Mouse (Mus musculus) embryonic stem cell, embryonic (primary cell): ENCODE results near the gene Aco1.
"Not testable (repeated sequence)": the region's sequence is repeated elsewhere in the genome, so short reads cannot be mapped to it uniquely, and the experiment has no call there.

ENCODE experiments used
- CTCF ChIA-PET, 4 experiments: fragments of 300-600 bp in 2 of 4; fragments of 350-600 bp in 2 of 4; sonication (Branson Sonifier 250); formaldehyde crosslinking; loops; one replicate each; lab custom pipeline; 2022; ENCODE audit warnings: inconsistent platforms in 2 of 4; lab: Charles Lee
- POLR2A ChIA-PET, 4 experiments: fragments of 300-600 bp in 2 of 4; fragments of 350-600 bp in 2 of 4; sonication (Branson Sonifier 250); formaldehyde crosslinking; loops; one replicate each; lab custom pipeline; 2022; ENCODE audit warnings: antibody characterized with exemption in 4 of 4, inconsistent platforms in 1 of 4; lab: Charles Lee

Aco1 gene

DNA sequence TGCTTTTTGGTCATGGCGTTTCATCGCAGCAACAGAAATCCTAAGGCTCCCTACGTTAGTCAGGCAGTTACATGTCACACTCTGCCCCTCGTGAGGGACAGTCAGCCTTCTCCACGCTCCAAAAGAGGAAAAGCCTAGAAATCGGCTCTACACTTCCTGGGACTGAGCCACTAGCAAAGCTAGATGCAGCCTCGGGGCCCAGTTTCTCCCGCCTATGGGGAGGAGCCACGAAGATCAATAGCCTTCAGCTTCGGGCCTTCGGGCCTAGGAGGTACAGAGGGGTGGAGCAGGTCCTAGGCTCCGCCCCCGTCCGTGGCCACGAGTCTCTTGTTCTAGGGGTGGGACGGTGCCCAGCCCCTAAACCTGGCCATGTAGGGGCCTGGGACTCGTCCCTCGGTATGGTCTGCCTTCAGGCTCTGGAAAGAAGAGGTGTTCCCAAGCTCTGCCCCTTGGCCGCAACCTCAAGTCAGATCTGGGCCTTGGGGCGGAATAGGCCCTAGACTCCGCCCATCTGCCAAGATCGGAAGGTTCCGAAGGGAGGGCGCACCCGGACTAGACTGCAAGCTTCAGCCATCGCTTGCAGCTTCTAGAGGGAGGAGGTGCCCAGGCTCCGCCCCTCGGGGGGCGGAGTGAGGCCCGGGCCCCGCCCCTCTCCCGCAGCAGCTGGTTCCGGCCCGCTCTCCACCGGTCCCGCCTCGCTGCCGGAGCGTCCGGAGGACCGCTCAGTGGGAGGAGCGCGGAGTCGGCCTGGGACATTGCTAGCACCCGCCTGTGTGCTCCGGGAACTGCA, at the start of gene Aco1:
Gene Aco1, plus strand, starts transcription at position 339 of the 790 bp plus-strand sequence.
- ChIA-PET CTCF (interaction anchor here (0.5 to 2.3 kb wide), 14 partner anchors 8 to 539 kb away, joined by 3 to 13 read pairs (median 5); partner anchors contain the start of genes Ndufb6 (in 1 of the 4), Smim27 (in 1 of the 4) and Topors (in 1 of the 4)), POLR2A (interaction anchor here (0.6 to 4.0 kb wide), 108 partner anchors 8 to 1173 kb away, joined by 3 to 129 read pairs (median 4); partner anchors contain the start of genes Smim27 (in 3 of the 4), Topors (in 3 of the 4), Aptx (in 2 of the 4) and Dnaja1 (in 2 of the 4))

DNA sequence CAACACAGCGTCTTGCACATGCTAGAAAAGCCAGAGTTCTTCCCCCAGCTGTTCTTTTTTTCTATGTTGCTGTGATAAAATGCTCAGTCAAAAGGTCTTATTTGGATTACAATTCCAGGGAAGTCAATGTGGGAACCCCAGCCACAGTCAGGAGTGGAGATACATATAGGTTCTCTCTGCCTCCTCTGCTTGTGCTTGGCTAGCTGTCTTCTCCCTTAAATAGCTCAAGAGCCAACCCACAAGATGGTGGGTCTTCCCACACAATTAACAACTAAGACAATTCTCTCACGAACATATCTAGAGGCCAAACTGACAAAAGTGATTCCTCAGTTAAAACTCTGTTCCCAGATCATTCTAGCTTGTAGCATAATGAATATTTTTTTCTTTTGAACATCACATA, 47.9 kb upstream of the Aco1 start:
- ChIA-PET CTCF (no interaction called here), POLR2A (no interaction called here)

DNA sequence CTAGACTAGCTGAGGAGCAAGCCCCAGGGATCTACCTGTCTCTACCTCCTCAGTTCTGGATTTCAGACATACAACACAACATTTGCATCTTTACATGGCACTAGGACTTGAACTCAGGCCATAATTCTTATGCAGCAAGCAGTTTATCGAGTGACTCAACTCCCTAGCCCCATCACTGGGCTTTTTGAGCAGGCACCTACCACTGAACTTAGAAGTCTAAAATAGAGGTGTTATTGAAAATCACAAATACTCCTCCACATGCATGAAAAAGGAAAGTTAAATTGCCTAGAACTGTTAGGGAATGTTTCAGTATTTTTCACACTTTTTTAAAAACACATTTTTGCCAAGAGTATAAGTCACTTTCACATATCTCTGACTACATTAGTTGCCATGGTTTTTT, 39.9 kb upstream of the Aco1 start:
- ChIA-PET CTCF (no interaction called here), POLR2A (interaction anchor here in 1 of 4 experiments (0.6 kb wide), 1 partner anchor 168 kb away, joined by 3 read pairs; no protein-coding TSS in a partner anchor)

DNA sequence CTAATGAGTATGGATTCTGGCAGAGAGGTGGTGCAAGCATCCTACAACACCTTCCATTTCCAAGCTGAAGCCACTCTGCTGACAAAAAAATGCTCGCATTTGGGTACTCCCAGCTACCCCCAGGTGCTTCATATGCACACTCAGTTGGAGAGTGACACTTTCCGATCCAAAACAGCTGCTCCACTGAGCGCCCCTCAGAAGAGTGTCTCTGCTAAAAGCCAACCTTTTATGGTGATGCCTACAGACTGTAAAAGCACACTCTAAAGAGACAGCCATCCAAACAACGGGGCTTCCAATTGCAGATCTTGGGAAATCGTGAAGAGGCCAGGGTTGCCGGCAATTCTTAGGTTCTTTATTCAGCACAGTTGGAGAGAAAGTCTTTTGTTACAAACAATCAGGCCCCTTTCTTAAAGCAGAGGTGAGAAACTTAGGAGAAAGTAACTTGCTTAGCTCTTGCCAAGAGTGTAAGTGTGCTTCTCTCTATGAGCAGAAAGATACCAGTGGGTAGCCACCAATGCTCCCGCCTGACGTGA, 36.8 kb upstream of the Aco1 start:
- ChIA-PET POLR2A (interaction anchor here in 1 of 4 experiments (0.8 kb wide), 1 partner anchor 10 kb away, joined by 3 read pairs; no protein-coding TSS in a partner anchor), CTCF (no interaction called here)

DNA sequence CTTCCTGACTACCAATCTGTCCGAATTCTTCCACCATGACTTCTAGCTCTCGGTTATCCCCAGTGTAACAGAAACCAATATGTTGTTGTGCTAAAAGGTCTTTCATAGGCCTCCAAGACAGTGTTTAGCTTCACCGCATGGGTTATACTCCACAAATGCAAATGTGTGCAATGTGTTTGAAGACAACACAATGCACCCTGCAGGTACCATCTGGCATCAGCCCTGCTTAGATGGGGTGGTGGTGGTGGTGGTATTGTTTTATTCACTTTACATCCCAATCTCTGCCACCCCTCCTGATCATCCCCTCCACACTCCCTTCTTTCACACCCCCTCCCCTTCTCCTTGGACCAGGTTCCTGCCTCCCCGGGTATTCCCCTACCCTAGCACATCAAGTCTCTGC, 34.9 kb upstream of the Aco1 start:
- ChIA-PET CTCF (no interaction called here), POLR2A (no interaction called here)

DNA sequence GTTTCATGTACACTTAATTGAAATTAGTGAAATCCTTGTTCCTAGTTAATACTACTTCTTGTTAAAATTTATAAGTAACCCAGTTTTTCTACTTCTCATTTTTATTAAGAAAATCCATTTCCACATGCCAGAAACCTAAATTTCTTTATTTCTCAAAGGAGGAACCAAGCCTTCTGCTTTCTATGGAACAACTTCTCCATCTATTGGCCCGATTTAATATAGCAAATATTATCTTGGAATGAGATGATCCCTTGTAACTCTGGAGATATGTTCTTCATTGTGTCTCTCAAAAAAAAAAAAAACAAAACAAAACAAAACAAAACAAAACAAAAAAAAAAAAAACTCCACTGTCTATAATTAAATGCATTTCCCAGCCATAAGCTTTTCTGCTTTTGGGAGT, 29.7 kb upstream of the Aco1 start:
- POLR2A ChIA-PET, result no interaction called here
- CTCF ChIA-PET, result interaction anchor here in 1 of 4 experiments (0.6 kb wide), 1 partner anchor 695 kb away, joined by 4 read pairs; no protein-coding TSS in a partner anchor

DNA sequence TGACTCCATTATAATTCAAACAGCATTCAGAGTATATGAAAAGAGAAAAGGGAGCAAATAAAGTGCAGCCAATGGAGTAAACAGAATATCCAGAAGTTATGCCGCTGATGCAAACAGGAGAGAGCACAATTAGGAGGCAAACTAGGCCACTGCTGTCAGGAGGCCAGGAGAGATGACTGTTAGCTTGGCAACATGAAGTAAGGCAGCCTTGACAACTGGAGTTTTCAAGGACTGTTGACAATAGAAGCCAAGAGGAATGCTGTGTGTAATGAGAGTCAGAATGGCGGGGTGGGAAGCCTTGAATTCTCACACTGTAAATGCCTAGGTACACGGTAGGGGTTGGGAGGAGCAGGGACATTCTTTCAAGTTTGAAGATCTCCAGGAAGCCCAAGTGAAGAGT, 21.7 kb upstream of the Aco1 start:
- POLR2A ChIA-PET, result interaction anchor here in 2 of 4 experiments (0.8 to 1.6 kb wide), 2 partner anchors 21 to 22 kb away, joined by 3 to 5 read pairs; partner anchors contain the start of gene Aco1 (in 2 of the 2)
- CTCF ChIA-PET, result interaction anchor here in 1 of 4 experiments (0.7 kb wide), 1 partner anchor 13 kb away, joined by 3 read pairs; no protein-coding TSS in a partner anchor

DNA sequence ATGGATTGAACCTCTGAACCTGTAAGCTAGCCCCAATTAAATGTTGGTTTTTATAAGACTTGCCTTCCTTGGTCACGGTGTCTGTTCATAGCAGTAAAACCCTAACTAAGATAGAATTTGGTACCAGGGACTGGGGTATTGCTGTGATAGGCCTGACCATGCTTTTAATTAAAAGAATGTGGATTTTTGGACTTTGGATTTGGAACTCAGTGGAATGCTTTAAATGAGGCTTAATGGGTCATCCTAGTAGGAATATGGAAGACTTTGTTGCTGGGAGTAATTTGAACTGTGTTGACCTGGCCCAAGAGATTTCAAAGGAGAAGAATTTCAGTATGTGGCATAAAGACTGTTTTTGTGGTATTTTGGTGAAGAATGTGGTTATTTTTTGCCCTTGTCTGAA, 20.6 kb upstream of the Aco1 start:
- POLR2A ChIA-PET, result not testable (repeated sequence)

DNA sequence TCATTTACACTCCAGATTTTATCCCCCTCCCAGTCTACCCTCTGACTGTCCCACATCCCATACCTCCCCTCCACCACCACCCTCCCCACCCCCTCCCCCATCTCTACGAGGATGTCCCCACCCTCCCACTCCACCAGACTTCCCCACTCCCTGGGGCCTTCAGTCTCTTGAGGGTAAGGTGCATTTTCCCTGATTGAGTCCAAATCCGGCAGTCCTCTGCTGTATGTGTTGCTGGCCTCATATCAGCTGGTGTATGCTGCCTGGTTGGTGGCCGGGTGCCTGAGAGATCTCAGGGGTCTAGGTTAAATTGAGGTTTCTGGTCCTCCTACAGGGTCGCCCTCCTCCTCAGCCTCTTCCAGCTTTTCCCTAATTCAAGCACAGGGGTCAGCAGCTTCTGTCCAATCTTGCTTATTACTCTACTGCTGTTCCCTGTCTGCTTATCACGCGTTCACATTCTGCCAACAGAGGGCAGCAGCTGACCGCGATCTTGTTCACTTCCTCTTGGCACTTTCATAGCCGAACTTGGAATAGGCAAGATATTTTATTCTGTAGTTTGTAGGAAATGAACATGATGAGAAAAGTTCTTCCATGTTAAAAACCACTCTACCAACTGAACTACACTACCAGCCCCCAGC, 8.3 kb upstream of the Aco1 start:
- CTCF ChIA-PET, result interaction anchor here in 3 of 4 experiments (0.6 to 2.8 kb wide), 13 partner anchors 8 to 552 kb away, joined by 3 to 13 read pairs (median 5); partner anchors contain the start of gene Aco1 (in 2 of the 3)

More for the DNA sequence above, 20.6 kb upstream of the Aco1 start:
- CTCF ChIA-PET, result not testable (repeated sequence)

DNA sequence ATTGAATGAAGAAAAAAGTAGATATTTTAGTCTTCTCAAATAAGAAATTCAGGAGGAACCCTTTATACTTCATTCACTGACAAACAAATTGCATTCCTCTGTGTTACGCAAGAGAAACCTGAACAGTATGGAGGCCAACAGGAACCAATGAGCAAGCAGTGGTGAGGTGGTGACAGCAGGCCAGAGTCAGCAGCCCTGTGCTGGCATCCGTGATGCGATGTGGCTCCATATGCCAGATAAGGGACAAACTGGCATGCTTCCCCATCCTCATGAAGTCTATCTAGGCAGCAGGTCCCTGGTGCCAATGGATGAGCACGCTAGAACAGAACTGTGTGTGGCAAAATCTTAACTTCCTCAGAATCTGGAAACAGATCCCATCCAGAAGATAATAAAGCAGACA, 6.4 kb upstream of the Aco1 start:
- ChIA-PET POLR2A (no interaction called here), CTCF (interaction anchor here in 2 of 4 experiments (0.6 to 0.7 kb wide), 2 partner anchors 18 to 58 kb away, joined by 3 read pairs; no protein-coding TSS in a partner anchor)

More for the DNA sequence above, 8.3 kb upstream of the Aco1 start:
- POLR2A ChIA-PET, result interaction anchor here in 3 of 4 experiments (0.6 to 1.3 kb wide), 5 partner anchors 8 to 128 kb away, joined by 3 to 7 read pairs (median 4); partner anchors contain the start of gene Aco1 (in 2 of the 3)

DNA sequence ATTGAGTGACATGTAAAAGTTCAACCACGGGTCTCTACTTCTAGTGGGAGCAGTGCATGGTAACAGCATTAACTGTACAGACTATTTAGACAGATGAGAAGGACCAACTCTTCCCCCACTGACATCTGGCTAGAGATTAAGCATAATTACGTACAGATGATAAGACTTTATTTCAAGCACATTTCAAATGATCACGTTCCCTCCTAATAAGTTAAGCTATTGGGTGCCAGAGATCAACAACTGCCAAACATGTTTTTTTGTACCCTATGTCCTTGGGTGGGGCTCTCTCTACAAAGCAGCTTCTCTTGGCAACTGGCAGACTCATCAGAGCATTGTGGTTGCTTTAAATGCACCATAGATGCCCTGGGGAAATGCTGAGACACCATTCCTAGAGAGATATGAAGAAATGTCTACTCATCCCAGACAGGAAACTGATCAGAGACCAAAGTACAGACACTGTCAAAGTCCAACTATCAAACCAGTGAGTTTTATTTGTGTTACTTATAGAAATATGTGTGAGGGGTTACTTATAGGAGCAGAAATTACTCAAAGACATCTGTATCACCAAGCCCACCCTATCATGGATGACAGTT, 3.1 kb upstream of the Aco1 start:
- CTCF ChIA-PET, result interaction anchor here in 1 of 4 experiments (0.6 kb wide), 1 partner anchor 1364 kb away, joined by 3 read pairs; no protein-coding TSS in a partner anchor
- POLR2A ChIA-PET, result interaction anchor here in 2 of 4 experiments (0.9 to 4.0 kb wide), 3 partner anchors 15 to 130 kb away, joined by 3 to 48 read pairs (median 4); partner anchors contain the start of genes Smim27 (in 2 of the 2) and Topors (in 2 of the 2)

DNA sequence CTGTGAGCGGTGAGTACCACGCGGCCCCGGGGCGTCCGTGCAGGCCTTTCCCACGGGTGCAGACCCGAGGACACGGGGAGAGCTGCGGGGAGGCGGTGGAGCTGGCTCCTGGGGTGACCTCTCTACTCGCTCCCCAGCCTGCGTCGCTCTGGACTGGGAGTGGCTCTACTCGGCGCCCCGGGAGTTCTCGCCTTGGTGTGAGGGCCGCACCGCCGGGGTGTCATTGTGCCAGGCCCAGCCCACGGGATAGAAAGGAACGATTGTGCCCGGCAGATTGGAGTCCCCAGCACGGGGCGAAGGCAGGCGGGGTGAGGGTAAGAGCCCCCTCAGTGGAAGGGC, 621 bp downstream of the Aco1 start:
- ChIA-PET POLR2A (interaction anchor here in 3 of 4 experiments (0.5 to 4.0 kb wide), 73 partner anchors 7 to 1172 kb away, joined by 3 to 129 read pairs (median 5); partner anchors contain the start of genes Smim27 (in 3 of the 3), Topors (in 3 of the 3), Aptx (in 2 of the 3) and Ndufb6 (in 2 of the 3)), CTCF (interaction anchor here (0.6 to 1.6 kb wide), 9 partner anchors 9 to 537 kb away, joined by 3 to 11 read pairs (median 5); partner anchors contain the start of genes Ndufb6 (in 1 of the 4), Smim27 (in 1 of the 4) and Topors (in 1 of the 4))

DNA sequence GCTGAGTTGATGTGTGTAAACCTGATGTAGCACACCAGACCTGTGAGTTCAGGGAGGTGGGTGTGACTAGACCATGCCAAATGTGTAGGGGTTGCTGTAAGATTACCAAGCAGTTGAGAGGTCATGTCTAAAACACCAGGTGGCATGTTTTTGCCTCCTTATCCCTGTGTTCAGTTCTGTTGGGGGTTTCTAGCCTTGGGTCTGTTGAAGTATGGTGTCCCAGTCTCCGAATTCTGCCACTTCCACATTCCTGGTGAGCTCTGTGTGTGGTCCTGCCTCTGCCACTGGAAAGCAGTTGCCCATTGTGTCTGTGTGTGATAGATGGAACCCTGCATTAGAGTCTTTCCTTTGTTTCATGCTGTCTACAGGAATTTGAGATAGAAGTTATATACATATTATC, 1.7 kb downstream of the Aco1 start:
- CTCF ChIA-PET, result no interaction called here
- POLR2A ChIA-PET, result no interaction called here

DNA sequence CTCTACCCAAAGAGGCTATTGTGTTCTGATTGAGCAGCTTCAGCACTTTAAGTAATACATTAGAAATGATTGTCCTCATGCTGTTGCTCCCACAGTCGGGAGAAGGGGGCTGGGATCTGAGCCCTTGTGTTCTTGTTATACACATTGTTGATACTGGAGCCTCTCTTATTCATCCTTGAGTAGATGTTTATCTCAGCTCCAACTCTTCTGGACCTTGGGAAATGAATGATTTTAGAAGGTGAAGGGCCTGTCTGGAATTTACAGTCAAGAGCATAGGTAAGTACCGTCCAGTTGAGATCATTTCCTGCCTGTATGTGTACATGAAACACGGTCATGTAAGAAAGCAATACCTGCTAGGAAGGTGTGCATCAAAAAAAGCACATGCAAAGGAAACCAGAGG, 2.1 kb downstream of the Aco1 start:
- ChIA-PET POLR2A (no interaction called here), CTCF (no interaction called here)

DNA sequence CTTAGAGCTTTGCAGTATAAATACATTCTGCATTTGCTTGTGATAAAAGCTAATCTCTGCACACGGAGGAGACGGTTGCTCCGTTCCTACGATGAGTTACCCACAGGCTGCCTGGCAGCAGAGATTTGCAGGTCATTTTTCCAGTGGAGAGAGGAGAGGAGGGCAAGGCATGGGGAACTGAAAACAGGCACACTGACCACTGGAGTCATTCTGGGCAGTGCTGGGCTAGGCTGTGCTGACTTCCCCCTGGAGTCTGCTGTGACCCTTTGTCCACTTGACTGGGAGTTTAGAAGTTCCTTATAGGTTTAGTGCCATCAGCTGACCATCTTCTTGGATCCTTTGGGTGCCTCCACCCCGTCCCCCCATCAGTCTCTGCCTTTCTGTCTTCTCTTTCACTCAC, 5.4 kb downstream of the Aco1 start:
- ChIA-PET CTCF (no interaction called here), POLR2A (no interaction called here)

DNA sequence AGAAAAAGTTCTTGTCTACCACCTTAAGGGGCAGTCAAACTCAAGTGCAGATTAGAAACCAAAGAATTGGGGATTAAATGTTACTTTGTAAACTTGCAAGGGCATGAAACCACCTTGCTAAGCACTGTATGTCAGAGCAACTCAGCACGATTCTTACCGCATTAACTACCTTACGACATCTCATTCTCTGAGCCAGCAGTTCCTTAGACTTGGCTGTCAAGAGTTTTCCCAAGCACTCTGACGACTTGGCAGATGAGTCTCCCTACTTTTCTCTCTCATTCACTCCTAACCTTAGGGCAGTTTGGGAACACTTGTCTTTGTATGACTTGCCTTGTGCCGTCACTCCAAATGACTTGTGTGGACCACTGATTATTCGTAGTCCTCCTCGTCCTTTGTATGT, 7.2 kb downstream of the Aco1 start:
- POLR2A ChIA-PET, result interaction anchor here in 2 of 4 experiments (1.0 to 2.0 kb wide), 5 partner anchors 7 to 120 kb away, joined by 3 to 6 read pairs (median 3); partner anchors contain the start of genes Aco1 (in 1 of the 2) and Topors (in 1 of the 2)
- CTCF ChIA-PET, result no interaction called here

DNA sequence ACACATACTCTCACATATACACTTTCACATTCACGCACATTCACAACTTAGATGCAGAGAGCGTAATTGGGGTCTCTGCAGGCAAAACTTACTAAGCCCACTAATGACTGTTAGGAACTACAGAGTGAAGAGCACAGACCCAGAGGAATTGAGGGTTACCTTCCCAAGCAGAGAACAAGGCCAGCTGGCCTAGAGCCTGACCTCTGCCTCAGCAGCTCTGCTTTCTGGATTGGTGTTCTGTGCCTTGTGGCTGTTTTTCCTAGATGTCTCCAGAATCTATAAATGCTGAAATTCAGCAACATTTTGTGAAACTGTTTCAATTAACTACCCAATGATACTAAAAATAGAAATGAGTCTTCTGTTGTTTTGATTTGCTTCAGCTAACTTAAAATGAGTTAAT, 9.9 kb downstream of the Aco1 start:
- POLR2A ChIA-PET, result interaction anchor here in 3 of 4 experiments (0.7 to 3.5 kb wide), 5 partner anchors 10 to 563 kb away, joined by 3 to 24 read pairs (median 3); partner anchors contain the start of gene Aco1 (in 2 of the 3)
- CTCF ChIA-PET, result no interaction called here

DNA sequence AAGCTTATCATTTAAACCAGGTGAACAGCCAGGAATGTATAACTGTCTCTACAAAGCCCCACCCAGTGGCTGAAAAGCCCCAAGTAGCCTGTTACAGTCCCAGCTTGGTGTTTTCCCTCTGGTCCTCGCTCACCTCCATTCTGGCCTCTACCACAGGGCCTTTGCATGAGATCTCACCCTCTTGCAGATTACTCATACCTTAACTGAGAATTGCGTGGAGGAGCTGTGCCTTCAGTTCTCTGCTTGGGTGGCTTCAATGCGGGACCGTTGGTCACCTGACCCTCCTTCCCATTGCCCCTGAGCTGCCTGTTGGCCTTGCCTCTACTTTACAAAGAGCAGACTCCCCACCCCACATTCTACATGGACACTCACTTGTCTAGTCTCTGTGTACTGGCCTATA, 10.6 kb downstream of the Aco1 start:
- POLR2A ChIA-PET, result interaction anchor here in 2 of 4 experiments (0.6 to 3.5 kb wide), 5 partner anchors 11 to 555 kb away, joined by 3 to 24 read pairs (median 4); partner anchors contain the start of gene Aco1 (in 2 of the 2)
- CTCF ChIA-PET, result interaction anchor here in 2 of 4 experiments (0.6 to 0.7 kb wide), 2 partner anchors 10 to 199 kb away, joined by 3 to 4 read pairs; no protein-coding TSS in a partner anchor
